Mouse (Mus musculus): ENCODE data around the gene Dbf4.

GRCm38 (mm10) chr5:8397587-8398249 is 24.8 kb downstream of the Dbf4 start:
- no peak for TF ChIP-seq CTCF (IDR thresholded peaks at IDR 0.05; ENCODE audit: insufficient read depth, low read length)
- no peak for TF ChIP-seq POLR2A (IDR thresholded peaks at IDR 0.05; ENCODE audit: borderline replicate concordance, extremely low read depth, low read depth, low read length)

All from lung, adult 2 months (tissue).